In genomic region chr12:33175621-33176554, GRCm38 (mm10) we compare ENCODE assay signal across 7 mouse cellular contexts. TPM values are rescaled to one million over a fixed set of nuclear protein-coding genes. Genes with fewer than 3 reads are reported as not detected.
DNase-seq lines count a peak whose midpoint lies in the region; ATAC-seq and TF ChIP-seq lines count a peak whose summit lies in the region.

No protein-coding gene starts in this region.

- peaks cover 5% of the 10 kb centered on the region; the same call in 1 of the 2 replicates for H3K4me1 ChIP-seq in lung, embryonic 14.5 days (ENCODE audit: insufficient read depth)

- H3K36me3 ChIP-seq in lung, embryonic 14.5 days (ENCODE audit: insufficient read depth) = peaks cover 2% of the 10 kb centered on the region; the same call in 1 of the 2 replicates

- no peaks in the 10 kb centered on the region for H3K27me3 ChIP-seq in lung, embryonic 14.5 days (ENCODE audit: insufficient read depth, low read length)

- peak overlapping the region; percentile 61 for H3K4me2 ChIP-seq in lung, embryonic 14.5 days

- no peak overlapping the region for H3K27ac ChIP-seq in lung, embryonic 14.5 days (ENCODE audit: low read depth)

- 11% methylated on average over 25 of the region's 25 CpGs for WGBS in lung, embryonic 14.5 days

- H3K4me3 ChIP-seq in lung, embryonic 14.5 days (ENCODE audit: low read depth, low read length) = peak overlapping the region; percentile 21

- peak overlapping the region; percentile 27; the same call in 1 of the 2 replicates for H3K9ac ChIP-seq in lung, embryonic 14.5 days

- DNase-seq in embryo, embryonic 9.5 days (ENCODE audit: extremely low spot score) = peak; percentile 41
- DNase-seq in heart, adult 8-10 months (ENCODE audit: low spot score) = peak; percentile 68
- DNase-seq in kidney, adult 18-20 months = peak; percentile 69
- peak; percentile 74 for DNase-seq in lung, embryonic 14.5 days
- DNase-seq in left cerebral cortex, adult 9 months (ENCODE audit: low spot score in 2 of 2) = no peak

- ATAC-seq in activated CD4-positive, CD25-positive, alpha-beta regulatory T cell, adult 4 months = peak; percentile 38
- ATAC-seq in lung, embryonic 14.5 days (ENCODE audit: insufficient read depth) = peak; percentile 80
- peak; percentile 27; the same call in 1 of the 2 replicates for ATAC-seq in neutrophil, adult 5-6 weeks (ENCODE audit: extremely low read depth, insufficient number of reproducible peaks, low FRiP score, poor library complexity, severe bottlenecking)

- TF ChIP-seq CTCF in lung, embryonic 14.5 days (IDR thresholded peaks at IDR 0.05; ENCODE audit: low read depth) = peak; percentile 28; the same call in 1 of the 2 replicates

- H3K9me3 ChIP-seq in lung, embryonic 14.5 days (ENCODE audit: low read depth, low read length) = no peaks in the 10 kb centered on the region

RNA-seq across cellular contexts. Expression of gene Atxn7l1, which starts 28.4 kb away (rescaled TPM):
- 10 to 100 TPM; 69.1 to 80.6 TPM for polyA plus RNA-seq in activated CD4-positive, CD25-positive, alpha-beta regulatory T cell, adult 4 months (2017; shearing (Covaris generic))
- total RNA-seq in heart, adult 8-10 months (2022) = 10 to 100 TPM; 20.2 to 22.4 (median 20.7) TPM
- 14.4 and 16.5 TPM in 2 replicates for polyA plus RNA-seq in lung, embryonic 14.5 days (2014; fragmentation: Nextera tagmentation; extraction: Ambion mirVana)
- total RNA-seq in neutrophil, adult 5-6 weeks (2017) = 111 and 135 TPM in 2 replicates

Comparison
In these comparisons a context has a peak if more than half of its experiments do, and no peak if none do; other contexts are left out.
1. ATAC-seq: peak in every context shown above with its lines; median percentile 80 in lung, embryonic 14.5 days; 38 in activated CD4-positive, CD25-positive, alpha-beta regulatory T cell, adult 4 months; 27 in neutrophil, adult 5-6 weeks.
2. DNase-seq: peak in embryo, embryonic 9.5 days (single experiment), heart, adult 8-10 months (single experiment), kidney, adult 18-20 months (single experiment) and lung, embryonic 14.5 days (single experiment); none in left cerebral cortex, adult 9 months (0 of 2).